Mouse (Mus musculus): ENCODE data around the gene S100pbp. TPM values are rescaled to one million over a fixed set of nuclear protein-coding genes. Genes with fewer than 3 reads are reported as not detected.

Gene S100pbp
- polyA plus RNA-seq, 1 experiment from 2014 or later = 21.6 TPM

DNA sequence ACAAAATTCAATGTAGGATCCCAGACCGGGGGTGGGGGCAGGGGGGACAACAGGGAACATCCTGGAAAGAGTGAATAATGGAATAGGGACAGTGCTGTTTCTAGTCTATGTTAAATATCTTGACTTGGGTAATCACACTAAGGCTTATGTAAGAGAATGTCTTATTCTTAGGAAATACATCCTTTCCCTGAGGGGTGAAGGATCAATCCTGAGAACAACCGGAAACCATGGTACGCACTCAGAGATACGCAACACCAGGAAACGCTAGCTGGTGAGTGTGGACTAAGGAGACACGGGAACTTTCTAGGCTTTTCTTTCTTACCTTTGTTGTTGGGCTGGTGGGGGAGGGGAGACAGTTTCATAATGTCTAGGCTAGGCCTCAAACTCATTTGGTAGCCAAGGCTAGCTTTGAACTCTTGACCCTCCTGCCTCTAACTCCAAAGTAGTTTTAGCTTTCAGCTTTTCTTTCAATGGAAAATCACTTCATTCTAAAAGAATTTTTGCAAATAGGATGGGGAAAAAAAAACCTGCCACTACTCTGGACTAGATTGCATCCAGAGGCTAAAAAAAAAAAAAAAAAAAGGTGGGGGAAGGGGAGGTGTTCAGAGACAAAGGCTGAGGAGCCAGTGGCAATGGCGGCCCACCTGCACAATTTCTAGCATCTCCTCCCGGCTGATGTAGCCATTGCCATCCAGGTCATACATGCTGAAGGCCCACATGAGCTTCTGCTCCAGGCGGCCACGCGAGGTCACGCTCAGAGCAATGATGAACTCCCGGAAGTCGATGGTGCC, 71.6 kb downstream of the S100pbp start:
- H3K9me3 ChIP-seq = no peaks in the 10 kb centered on the region
- H3K36me3 ChIP-seq = no peaks in the 10 kb centered on the region
- H3K27ac ChIP-seq = no peak overlapping the region
- peaks cover 31% of the 10 kb centered on the region for H3K27me3 ChIP-seq (replicated peaks)
- H3K4me3 ChIP-seq = no peak overlapping the region
- peaks cover 40% of the 10 kb centered on the region for H3K4me1 ChIP-seq
- no peak overlapping the region for H3K9ac ChIP-seq
- ATAC-seq (ENCODE audit: low FRiP score, low read depth) = no peak
- no peak overlapping the region for H3K4me2 ChIP-seq (replicated peaks)
- WGBS = 89% methylated on average over 14 of the region's 14 CpGs

DNA sequence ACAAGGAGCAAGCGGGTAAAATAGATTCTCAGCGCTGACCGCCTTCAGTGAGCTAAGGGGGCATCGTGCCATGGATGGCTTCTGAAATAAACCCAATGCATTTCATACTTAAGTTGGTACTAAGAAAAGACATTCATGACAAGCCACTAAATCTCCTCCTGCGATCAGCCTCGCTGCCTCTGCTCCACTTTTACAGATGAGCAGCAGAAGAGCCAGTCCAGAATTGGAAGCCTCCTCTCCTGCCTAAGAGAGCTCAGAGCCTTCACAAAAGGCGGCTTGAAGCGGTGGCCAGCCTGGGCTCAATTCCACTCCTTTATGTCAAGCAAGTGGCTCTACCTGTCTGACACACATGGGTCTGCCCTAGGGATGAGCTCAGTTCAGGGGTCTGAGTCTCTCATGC, 72.8 kb downstream of the S100pbp start:
- WGBS = 94% methylated on average over 8 of the region's 8 CpGs
- no peak overlapping the region for H3K4me3 ChIP-seq
- peaks cover 22% of the 10 kb centered on the region for H3K27me3 ChIP-seq (replicated peaks)
- no peak for ATAC-seq (ENCODE audit: low FRiP score, low read depth)
- peaks cover 43% of the 10 kb centered on the region for H3K4me1 ChIP-seq
- H3K36me3 ChIP-seq = no peaks in the 10 kb centered on the region
- no peaks in the 10 kb centered on the region for H3K9me3 ChIP-seq
- H3K9ac ChIP-seq = no peak overlapping the region
- no peak overlapping the region for H3K27ac ChIP-seq
- no peak overlapping the region for H3K4me2 ChIP-seq (replicated peaks)

DNA sequence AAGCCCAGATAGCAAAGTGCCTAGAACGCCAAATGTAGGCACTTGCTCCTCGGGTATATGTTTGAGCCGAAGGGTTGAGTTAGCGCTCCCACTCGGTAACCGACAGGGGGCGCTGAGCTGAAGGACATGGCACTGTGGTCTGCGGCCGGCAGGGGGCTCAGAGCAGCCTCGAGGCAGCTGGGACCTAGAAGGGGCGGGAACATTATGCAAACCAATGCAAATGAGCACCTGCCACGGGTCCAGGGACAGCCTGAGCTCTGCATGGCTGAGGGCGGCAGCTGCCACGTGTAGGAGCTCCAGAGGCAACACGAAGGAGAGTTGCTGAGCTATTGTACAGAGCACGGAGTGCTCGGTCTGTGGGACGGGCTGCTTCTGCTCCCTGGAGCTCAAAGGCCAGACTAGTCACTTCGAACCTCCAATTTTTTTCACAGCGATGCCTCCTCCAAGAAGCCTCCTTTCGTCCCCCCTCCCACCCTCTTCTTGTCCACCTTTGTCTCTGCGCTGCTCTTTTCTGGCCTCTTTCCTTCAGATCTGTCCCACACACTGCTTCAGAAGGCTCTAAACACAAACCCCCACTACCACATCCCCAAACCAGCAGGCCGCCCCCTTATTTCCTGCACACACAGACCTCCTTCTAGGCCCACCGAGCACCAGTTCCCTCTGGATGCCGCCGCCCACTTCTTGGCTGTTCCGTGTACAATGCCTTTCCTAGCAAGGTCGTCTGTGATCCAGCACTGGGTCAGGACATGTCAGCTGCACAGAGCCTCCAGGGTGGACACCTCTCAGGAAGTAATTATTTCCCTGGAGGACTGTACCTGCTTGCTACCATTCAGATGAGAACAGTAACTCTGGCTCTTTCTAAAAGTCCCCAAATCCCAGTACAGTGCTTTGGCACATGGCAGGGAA, 76.2 kb downstream of the S100pbp start:
- no peak overlapping the region for H3K4me2 ChIP-seq (replicated peaks)
- no peaks in the 10 kb centered on the region for H3K27me3 ChIP-seq (replicated peaks)
- 33% methylated on average over 28 of the region's 28 CpGs for WGBS
- peaks cover 24% of the 10 kb centered on the region for H3K4me1 ChIP-seq
- peak; percentile 88 for ATAC-seq (ENCODE audit: low FRiP score, low read depth)
- H3K36me3 ChIP-seq = no peaks in the 10 kb centered on the region
- H3K4me3 ChIP-seq = no peak overlapping the region
- no peak overlapping the region for H3K27ac ChIP-seq
- no peak overlapping the region for H3K9ac ChIP-seq
- no peaks in the 10 kb centered on the region for H3K9me3 ChIP-seq

DNA sequence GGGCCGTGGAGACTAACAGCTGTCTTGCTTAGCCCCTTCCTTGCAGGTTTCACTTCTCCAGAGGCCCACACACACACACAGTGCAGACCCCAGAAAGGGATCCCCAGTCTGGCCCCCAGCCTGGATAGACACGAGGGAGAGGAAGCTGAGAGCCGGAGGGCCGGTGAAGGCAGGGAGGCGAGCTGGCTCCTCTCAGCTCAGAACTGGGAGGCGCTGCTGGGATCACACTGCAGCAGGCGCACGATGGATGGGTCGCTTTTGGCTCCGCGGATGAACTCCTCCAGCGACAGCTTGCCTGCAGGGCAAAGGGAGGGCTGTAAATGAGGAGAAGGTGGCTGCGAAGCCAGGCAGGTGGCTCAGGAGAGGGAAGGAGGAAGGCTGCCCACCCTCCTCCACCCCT, 77.3 kb downstream of the S100pbp start:
- Histone ChIP-seq H3K4me3 (no peak overlapping the region), H3K9me3 (no peaks in the 10 kb centered on the region), H3K9ac (no peak overlapping the region), H3K4me2 (replicated peaks) (0 out of 2 replicates have a peak overlapping the region, but pooled peaks have one; percentile 4), H3K4me1 (peaks cover 24% of the 10 kb centered on the region), H3K27me3 (replicated peaks) (0 out of 2 replicates have a peak, but pooled peaks cover 5% of the 10 kb centered on the region), H3K36me3 (no peaks in the 10 kb centered on the region), H3K27ac (no peak overlapping the region)
- 60% methylated on average over 13 of the region's 13 CpGs for WGBS
- ATAC-seq (ENCODE audit: low FRiP score, low read depth) = no peak

DNA sequence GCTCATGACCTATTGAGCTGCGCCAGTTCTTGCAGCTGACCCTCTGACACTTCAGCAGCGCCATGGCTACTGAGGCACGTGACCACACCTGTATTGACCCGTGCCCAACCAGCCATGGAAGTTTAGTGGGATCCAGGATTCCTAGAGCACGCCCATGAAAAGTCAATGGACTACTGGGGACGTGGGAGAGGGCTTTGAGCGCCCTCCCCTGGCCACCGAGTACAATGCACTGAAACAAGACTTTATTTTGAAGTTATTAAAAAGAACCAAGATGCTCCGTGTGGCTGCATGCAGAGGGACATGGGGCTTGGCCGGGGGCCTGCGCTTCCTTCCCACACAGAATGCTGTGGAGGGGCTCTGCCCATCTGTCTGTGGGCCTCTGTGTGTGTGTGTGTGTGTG, 78.2 kb downstream of the S100pbp start:
- Histone ChIP-seq H3K27ac (no peak overlapping the region), H3K4me3 (no peak overlapping the region), H3K9me3 (no peaks in the 10 kb centered on the region), H3K4me2 (replicated peaks) (no peak overlapping the region), H3K36me3 (no peaks in the 10 kb centered on the region), H3K4me1 (peaks cover 24% of the 10 kb centered on the region), H3K9ac (no peak overlapping the region), H3K27me3 (replicated peaks) (peaks cover 10% of the 10 kb centered on the region)
- no peak for ATAC-seq (ENCODE audit: low FRiP score, low read depth)
- WGBS = 61% methylated on average over 11 of the region's 11 CpGs

DNA sequence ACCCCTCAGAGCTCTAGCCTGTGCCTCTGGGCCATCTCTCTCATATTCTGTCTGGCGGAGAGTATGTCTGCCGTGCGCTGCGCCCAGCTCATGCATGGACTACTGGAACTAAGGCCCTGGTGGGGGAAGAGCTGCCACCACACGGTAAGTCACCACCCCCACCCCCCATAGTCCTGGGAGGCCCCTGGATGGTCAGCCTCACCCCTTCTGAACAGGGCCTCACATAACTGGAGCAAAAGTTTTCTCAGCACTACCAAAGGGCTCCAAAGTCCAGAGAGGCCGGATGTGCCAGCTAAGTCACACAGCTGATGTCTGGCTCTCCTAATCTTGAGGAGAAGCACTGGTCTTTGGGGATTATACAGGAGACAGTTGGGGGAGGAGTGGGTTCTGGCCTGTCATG, 78.7 kb downstream of the S100pbp start:
- no peak for ATAC-seq (ENCODE audit: low FRiP score, low read depth)

DNA sequence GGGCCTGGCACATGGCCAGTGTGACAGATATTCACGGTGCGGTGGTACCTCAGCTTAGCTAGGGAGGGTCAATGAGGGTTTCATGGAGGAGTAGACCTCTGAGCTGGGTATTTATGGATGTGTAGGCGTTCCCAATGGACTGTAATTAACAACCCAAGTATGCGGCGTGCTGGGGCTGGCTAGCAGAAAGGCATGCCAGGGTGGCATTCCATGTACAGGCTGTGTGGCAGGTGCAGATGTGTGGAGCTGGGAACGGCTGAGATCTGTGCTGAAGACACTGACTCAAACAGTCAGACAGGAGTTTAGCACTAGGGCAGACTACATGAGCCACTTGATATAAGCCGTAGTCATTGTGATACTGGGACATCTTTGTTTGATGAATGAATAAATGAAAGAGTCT, 80.9 kb downstream of the S100pbp start:
- no peaks in the 10 kb centered on the region for H3K36me3 ChIP-seq
- no peak overlapping the region for H3K27ac ChIP-seq
- no peak for ATAC-seq (ENCODE audit: low FRiP score, low read depth)
- no peaks in the 10 kb centered on the region for H3K9me3 ChIP-seq
- no peak overlapping the region for H3K9ac ChIP-seq
- no peak overlapping the region for H3K4me2 ChIP-seq (replicated peaks)
- 80% methylated on average over 7 of the region's 7 CpGs for WGBS
- H3K4me1 ChIP-seq = peaks cover 17% of the 10 kb centered on the region
- H3K27me3 ChIP-seq (replicated peaks) = peaks cover 36% of the 10 kb centered on the region
- no peak overlapping the region for H3K4me3 ChIP-seq

More for the DNA sequence above, 78.7 kb downstream of the S100pbp start:
- Histone ChIP-seq H3K9me3 (no peaks in the 10 kb centered on the region), H3K36me3 (no peaks in the 10 kb centered on the region), H3K4me2 (replicated peaks) (no peak overlapping the region), H3K27me3 (replicated peaks) (peaks cover 16% of the 10 kb centered on the region), H3K9ac (no peak overlapping the region), H3K4me1 (peaks cover 23% of the 10 kb centered on the region), H3K4me3 (no peak overlapping the region), H3K27ac (no peak overlapping the region)
- WGBS = 91% methylated on average over 6 of the region's 6 CpGs

DNA sequence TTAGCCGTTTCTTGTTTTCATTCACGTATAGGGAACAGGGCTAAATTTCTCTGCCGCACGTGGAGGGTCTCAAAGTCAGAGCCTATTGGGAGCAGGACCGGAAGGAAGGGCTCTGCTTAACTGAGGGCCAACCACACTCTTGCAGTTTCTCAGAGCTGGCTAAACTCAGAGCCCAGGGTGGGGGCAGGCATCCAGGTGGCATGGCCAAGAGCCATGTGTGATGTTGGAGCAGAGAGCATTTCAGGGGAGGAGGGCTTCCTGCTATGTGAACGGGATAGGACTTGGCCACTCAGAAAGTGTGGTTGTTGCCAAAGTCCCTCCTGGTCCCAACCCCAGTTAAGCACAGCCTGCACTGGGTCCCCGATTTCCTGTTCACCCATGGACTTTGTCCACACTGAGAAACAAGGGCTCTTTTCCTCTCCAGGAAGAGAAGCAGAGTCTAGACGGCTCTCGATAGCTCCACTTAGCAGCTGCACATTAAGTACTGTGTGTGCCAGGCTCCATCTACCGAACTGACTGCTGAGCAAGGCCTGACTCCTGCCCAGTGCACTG, 82.1 kb downstream of the S100pbp start:
- ATAC-seq (ENCODE audit: low FRiP score, low read depth) = no peak
- Histone ChIP-seq H3K27me3 (replicated peaks) (peaks cover 42% of the 10 kb centered on the region), H3K4me2 (replicated peaks) (no peak overlapping the region), H3K36me3 (no peaks in the 10 kb centered on the region), H3K4me1 (peaks cover 12% of the 10 kb centered on the region), H3K4me3 (no peak overlapping the region), H3K27ac (no peak overlapping the region), H3K9me3 (no peaks in the 10 kb centered on the region), H3K9ac (no peak overlapping the region)
- WGBS = 82% methylated on average over 10 of the region's 10 CpGs

DNA sequence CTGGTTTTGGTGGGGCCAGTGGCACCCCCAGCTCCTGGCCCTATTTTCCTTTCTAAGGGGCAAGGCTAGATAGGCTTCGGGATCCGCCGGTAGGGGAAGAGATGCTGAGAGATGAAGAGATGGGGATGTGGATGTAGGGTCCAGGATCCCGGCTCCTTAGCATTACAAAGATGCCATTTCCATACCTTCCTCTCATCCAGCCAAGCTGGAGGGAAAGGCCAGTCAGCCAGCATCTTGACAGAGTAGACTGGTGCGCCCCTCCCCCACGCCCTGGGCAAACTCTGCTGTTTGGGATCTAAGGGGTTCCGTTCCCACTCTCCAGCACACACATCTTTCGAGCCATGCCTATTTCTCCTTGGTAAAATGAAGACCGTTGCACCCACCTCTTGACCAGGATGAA, 83.5 kb downstream of the S100pbp start:
- Histone ChIP-seq H3K9ac (no peak overlapping the region), H3K27me3 (replicated peaks) (peaks cover 42% of the 10 kb centered on the region), H3K27ac (no peak overlapping the region), H3K9me3 (no peaks in the 10 kb centered on the region), H3K4me2 (replicated peaks) (no peak overlapping the region), H3K4me1 (peaks cover 7% of the 10 kb centered on the region), H3K4me3 (no peak overlapping the region), H3K36me3 (no peaks in the 10 kb centered on the region)
- no peak for ATAC-seq (ENCODE audit: low FRiP score, low read depth)
- 12% methylated on average over 9 of the region's 9 CpGs for WGBS

DNA sequence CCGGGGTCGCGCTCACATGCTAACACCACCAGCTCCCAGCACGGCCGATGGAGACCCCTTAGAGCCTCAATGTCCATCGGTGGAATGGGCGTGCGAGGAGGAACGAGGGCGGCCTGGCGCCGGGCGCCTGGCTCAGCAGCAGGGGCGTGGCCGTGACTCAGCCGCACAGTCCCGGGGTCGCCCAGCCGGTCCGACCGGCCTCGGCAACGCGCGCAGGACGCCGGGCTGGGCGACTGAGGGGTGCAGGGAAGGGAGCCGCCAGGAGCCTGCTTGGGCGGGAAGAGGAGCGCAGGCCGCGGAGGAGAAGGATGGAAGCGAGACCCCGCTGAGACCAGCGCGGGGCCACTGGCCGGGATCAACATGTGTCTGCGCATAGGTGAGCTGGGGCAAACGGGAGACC, 84.2 kb downstream of the S100pbp start, which contains the start of gene Tmem54:
Tmem54 (plus strand) TSS at position 193 of the 400 bp plus-strand sequence.
- H3K4me2 ChIP-seq (replicated peaks) = peak within 1 kb of the TSS; percentile 53
- WGBS = 2% methylated on average over 40 of the region's 40 CpGs

DNA sequence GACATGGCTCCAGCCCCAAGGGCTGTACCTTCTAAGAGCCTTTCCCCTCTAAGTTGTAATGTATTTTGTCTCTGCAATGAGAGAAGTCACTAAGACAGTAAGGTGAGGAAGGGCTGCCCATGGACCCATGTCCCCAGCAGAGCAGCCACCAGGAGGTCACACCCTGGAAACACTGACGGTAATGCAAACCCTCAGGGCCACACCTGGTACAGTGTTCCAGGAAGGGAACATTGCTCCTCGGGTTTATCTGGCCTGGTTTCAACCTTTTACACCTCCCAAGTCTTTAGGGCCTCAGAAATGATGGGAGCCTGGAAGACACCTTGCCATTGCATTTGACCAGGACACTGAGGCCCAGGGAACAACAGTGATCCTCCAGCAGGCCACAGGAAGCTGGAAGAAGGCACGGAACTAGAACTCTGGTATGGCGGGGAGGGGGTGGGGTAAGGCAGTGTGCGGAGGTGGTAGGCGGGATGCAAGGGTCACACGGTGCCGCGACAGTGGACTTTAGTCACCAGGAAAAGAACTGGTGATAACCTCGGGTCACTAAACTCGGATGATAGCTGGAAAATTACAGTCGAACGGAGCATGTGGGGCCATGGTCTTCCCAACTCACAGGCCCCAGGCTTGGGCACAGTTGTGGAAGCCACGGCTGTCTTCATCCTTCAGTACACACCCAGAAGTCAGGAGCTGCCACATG, 87.2 kb downstream of the S100pbp start:
- no peak overlapping the region for H3K4me3 ChIP-seq
- no peak overlapping the region for H3K27ac ChIP-seq
- no peak for ATAC-seq (ENCODE audit: low FRiP score, low read depth)
- 86% methylated on average over 14 of the region's 14 CpGs for WGBS
- no peak overlapping the region for H3K9ac ChIP-seq
- no peaks in the 10 kb centered on the region for H3K9me3 ChIP-seq
- H3K36me3 ChIP-seq = no peaks in the 10 kb centered on the region
- peaks cover 38% of the 10 kb centered on the region for H3K27me3 ChIP-seq (replicated peaks)
- no peak overlapping the region for H3K4me2 ChIP-seq (replicated peaks)
- H3K4me1 ChIP-seq = peaks cover 7% of the 10 kb centered on the region

More for the DNA sequence above, 84.2 kb downstream of the S100pbp start, which contains the start of gene Tmem54:
- peaks cover 42% of the 10 kb centered on the region for H3K27me3 ChIP-seq (replicated peaks)
- H3K9me3 ChIP-seq = no peaks in the 10 kb centered on the region
- peaks cover 7% of the 10 kb centered on the region for H3K4me1 ChIP-seq
- peak within 1 kb of the TSS; percentile 19 for H3K4me3 ChIP-seq
- peak within 1 kb of the TSS; percentile 48 for H3K9ac ChIP-seq
- ATAC-seq (ENCODE audit: low FRiP score, low read depth) = no peak
- H3K27ac ChIP-seq = no peak within 1 kb of the TSS
- H3K36me3 ChIP-seq = no peaks in the 10 kb centered on the region
